Mouse (Mus musculus) stomach, embryonic 14.5 days (tissue): ENCODE data around the gene Snx20. TPM values are rescaled to one million over a fixed set of nuclear protein-coding genes. Genes with fewer than 3 reads are reported as not detected.

Experiments
- ATAC-seq: fragments of 200-750 bp; cut with Nextera tagmentation; 2 replicates; pipeline ENCODE4 v1.8.0; 2017; ENCODE audit warnings: low read depth, moderate TSS enrichment; ENCODE audit not compliant: insufficient number of reproducible peaks, insufficient read depth, low FRiP score
- H3K27ac ChIP-seq: fragments of 300-500 bp; sonication (generic); 2 replicates; pipeline ENCODE4 v1.5.1; 2014; ENCODE audit warnings: mild to moderate bottlenecking, low read length, moderate library complexity, mixed read lengths
- H3K27me3 ChIP-seq: fragments of 300-500 bp; sonication (generic); 2 replicates; pipeline ENCODE4 v1.6.1; 2014; ENCODE audit warnings: low read length, control low read depth, mixed read lengths; ENCODE audit not compliant: control insufficient read depth, insufficient read depth
- H3K36me3 ChIP-seq: fragments of 300-500 bp; sonication (generic); 2 replicates; pipeline ENCODE4 v1.6.1; 2014; ENCODE audit warnings: mild to moderate bottlenecking, control low read depth, low read length, moderate library complexity, mixed read lengths; ENCODE audit not compliant: control insufficient read depth, insufficient read depth
- H3K4me1 ChIP-seq: fragments of 300-500 bp; sonication (generic); 2 replicates; pipeline ENCODE4 v1.6.1; 2014; ENCODE audit warnings: low read length, control low read depth, mixed read lengths; ENCODE audit not compliant: control insufficient read depth, insufficient read depth
- H3K4me2 ChIP-seq: fragments of 300-500 bp; sonication (generic); replicated peaks from 2 replicates; pipeline ENCODE4 v1.6.1; 2014; ENCODE audit warnings: low read depth, low read length, control low read depth
- H3K4me3 ChIP-seq: fragments of 300-500 bp; sonication (generic); 2 replicates; pipeline ENCODE4 v1.5.1; 2014; ENCODE audit warnings: low read depth, low read length, control low read depth
- H3K9ac ChIP-seq: fragments of 300-500 bp; sonication (generic); replicated peaks from 2 replicates; pipeline ENCODE4 v1.6.1; 2014; ENCODE audit warnings: low read depth, mild to moderate bottlenecking, control low read depth, low read length, moderate library complexity, mixed read lengths
- H3K9me3 ChIP-seq: fragments of 300-500 bp; sonication (generic); 2 replicates; pipeline ENCODE4 v1.6.1; 2016; ENCODE audit warnings: low read depth, low read length, control low read depth; ENCODE audit not compliant: control insufficient read depth
- WGBS: fragments of 180-500 bp; shearing (Covaris S2); extraction: QIAGEN DNeasy Blood & Tissue Kit; methylation state at CpG from one replicate; pipeline ENCODE4 v1.1.7; 2014; 5-methylcytosine and 5-hydroxymethylcytosine counted together
- polyA plus RNA-seq: library from polyadenylated mRNA; unstranded; fragments of >200 nt; fragmentation: Nextera tagmentation; extraction: Ambion mirVana; gene quantifications from 2 replicates; pipeline ENCODE4 v1.2.1, GENCODE M21; 2014

The Snx20 gene
- polyA plus RNA-seq, 1 experiment from 2014 or later, result 1.2 TPM

DNA sequence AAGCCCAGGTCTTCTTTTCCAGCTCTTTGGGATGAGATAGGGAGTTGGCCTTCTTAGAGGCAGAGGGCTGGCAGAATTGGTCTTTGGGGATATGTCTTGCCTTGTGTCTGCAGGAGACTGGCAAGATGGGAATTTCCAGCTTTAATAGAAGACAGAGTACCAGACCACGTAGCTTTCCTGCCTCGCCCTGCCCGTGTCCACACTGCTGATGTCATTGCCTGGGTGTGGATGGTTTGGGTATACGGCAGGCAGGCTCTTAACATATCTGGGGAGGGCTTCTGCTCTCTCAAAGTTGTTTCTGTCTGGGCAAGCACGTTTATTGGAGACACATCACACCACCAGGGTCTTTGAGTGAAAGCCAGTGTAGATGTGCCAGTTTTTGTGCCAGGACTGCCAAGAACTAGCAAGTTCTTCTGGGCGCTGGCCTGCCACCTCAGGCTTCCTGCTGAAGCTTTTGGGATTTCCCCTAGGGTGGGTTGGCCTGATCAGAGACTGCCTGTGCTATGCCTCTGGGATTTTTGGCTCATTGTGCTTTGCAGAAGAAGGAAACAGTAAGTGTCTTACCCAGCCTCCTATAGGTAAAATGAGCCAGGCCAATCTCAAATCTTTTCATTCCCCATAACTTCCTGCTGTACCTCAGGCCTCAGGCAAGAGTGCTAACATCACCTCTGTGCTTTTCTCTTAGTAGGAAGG, 14.2 kb upstream of the Snx20 start:
- Histone ChIP-seq H3K9me3 (no peaks in the 10 kb centered on the region), H3K4me1 (peaks cover 3% of the 10 kb centered on the region), H3K9ac (no peak overlapping the region; the same call in 1 of the 2 replicates), H3K4me2 (no peak overlapping the region), H3K27ac (no peak overlapping the region), H3K27me3 (no peaks in the 10 kb centered on the region), H3K36me3 (no peaks in the 10 kb centered on the region), H3K4me3 (no peak overlapping the region)
- no peak for ATAC-seq
- WGBS, result 73% methylated on average over 6 of the region's 6 CpGs

- no peak for ATAC-seq
- no peaks in the 10 kb centered on the region for H3K27me3 ChIP-seq
- peaks cover 3% of the 10 kb centered on the region for H3K4me1 ChIP-seq
- no peak overlapping the region for H3K27ac ChIP-seq
- 0 out of 2 replicates have a peak overlapping the region, but pooled peaks have one; percentile 60 for H3K4me2 ChIP-seq
- no peaks in the 10 kb centered on the region for H3K9me3 ChIP-seq
- H3K36me3 ChIP-seq, result no peaks in the 10 kb centered on the region
- no peak overlapping the region for H3K9ac ChIP-seq
- H3K4me3 ChIP-seq, result no peak overlapping the region
Measured at GRCm38 (mm10) chr8:88648322-88648721, 12.4 kb upstream of the Snx20 start.

DNA sequence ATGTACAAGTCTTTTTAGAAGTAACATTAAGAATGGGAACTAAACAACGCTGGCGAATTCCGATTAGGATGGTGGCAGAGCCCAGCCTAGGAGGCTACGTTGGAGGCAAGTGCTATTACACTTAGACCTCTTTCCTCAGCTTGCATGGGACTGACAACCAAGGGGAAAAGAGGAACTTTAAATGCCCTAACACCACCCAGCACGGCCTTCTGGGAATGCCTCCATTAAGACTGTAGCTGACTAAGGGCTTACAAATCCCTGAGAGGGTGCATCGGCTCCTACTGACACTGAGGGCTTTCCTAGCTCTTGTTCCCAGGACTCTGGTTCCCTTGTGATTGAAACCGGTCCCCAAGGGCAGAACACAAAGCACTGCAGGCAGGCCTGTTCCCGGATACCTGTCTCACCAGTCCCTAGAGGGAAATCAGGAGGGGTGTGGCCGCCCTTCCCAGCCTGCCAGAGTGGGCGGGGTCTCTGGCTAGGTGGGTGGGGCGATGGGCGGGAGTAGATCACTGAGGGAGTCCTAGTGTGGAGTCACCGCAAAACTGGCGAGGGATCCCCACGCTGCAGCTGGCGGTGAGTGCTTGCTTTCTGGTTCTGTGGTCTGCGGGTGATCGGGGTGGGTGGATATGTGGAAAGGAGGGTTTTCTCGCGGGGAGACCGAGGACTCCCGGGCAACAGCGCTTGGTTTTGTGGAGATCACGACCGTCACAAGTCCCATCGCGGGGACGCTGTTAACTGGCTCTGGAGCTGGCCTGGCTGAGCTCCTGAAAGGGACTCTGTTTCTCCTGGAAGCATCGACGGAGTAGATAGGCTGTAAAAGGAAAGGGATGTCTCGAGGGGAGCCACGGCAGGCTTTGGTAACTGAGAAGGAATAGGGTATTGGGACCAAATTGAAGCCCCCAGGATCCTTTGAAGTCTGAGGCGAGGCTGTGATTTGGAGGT, 11.2 kb upstream of the Snx20 start, which contains the start of gene Nod2:
Gene Nod2 (plus strand): TSS at position 479 of the 942 bp plus-strand sequence.
- H3K9ac ChIP-seq, result peak within 1 kb of the TSS; percentile 14; the same call in 1 of the 2 replicates
- H3K4me3 ChIP-seq, result peak within 1 kb of the TSS; percentile 33
- H3K27ac ChIP-seq, result no peak within 1 kb of the TSS

DNA sequence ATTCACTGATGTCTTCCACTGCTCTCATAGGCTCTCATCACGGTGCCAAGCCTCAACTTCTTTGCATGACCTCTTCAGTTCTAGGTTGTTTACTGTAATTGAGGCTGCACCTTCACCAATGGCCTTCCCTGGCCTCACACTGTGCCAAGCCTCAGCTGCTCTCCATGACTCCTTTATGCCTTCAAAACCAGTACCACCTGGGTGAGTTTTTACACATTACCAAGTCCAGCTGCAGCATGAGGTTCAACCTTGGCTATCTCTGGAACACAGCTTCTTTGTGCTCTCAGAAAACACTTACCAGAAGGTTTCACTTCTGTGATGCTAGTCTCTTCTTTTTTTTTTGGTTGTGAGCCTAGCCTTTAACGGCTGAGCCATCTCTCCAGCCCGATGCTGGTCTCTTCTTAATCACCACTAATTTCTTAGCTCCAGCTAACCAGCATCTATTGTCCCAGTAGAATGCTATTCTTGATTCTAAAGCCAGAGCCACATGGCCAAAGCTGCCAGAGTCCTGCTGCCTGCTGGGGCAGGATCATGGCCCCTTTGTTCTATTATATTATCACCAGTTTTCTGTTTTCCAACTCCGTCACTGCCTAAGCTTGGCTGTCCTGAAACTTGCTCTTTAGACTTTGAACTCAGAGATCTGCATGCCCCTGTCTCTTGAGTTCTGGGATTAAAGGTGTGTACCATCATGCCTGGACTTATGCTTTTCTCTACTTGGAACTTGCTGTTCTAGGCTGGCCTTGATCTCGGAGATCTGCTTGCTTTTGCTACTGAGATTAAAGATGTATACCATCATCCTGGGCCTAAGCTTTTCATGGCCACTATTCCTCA, 7.0 kb upstream of the Snx20 start:
- H3K27me3 ChIP-seq, result no peaks in the 10 kb centered on the region
- H3K4me2 ChIP-seq, result no peak overlapping the region
- no peak overlapping the region for H3K9ac ChIP-seq
- 80% methylated on average over 5 of the region's 5 CpGs for WGBS
- H3K4me3 ChIP-seq, result no peak overlapping the region
- H3K9me3 ChIP-seq, result no peaks in the 10 kb centered on the region
- H3K4me1 ChIP-seq, result peaks cover 3% of the 10 kb centered on the region
- H3K36me3 ChIP-seq, result no peaks in the 10 kb centered on the region
- no peak for ATAC-seq
- H3K27ac ChIP-seq, result no peak overlapping the region

More for the DNA sequence above, 11.2 kb upstream of the Snx20 start, which contains the start of gene Nod2:
- WGBS, result 9% methylated on average over 33 of the region's 33 CpGs
- Histone ChIP-seq H3K27me3 (no peaks in the 10 kb centered on the region), H3K4me2 (peak within 1 kb of the TSS; percentile 60), H3K9me3 (no peaks in the 10 kb centered on the region), H3K36me3 (no peaks in the 10 kb centered on the region), H3K4me1 (peaks cover 3% of the 10 kb centered on the region)
- ATAC-seq, result peak; percentile 91

GRCm38 (mm10) chr8:88638908-88639307, 3.0 kb upstream of the Snx20 start:
- Histone ChIP-seq H3K4me3 (no peak overlapping the region), H3K9me3 (no peaks in the 10 kb centered on the region), H3K36me3 (no peaks in the 10 kb centered on the region), H3K4me2 (no peak overlapping the region), H3K4me1 (no peaks in the 10 kb centered on the region), H3K27ac (no peak overlapping the region), H3K27me3 (no peaks in the 10 kb centered on the region), H3K9ac (no peak overlapping the region)
- no peak for ATAC-seq
- whole genome bisulfite sequencing, result 99% methylated on average over 3 of the region's 3 CpGs

GRCm38 (mm10) chr8:88637092-88638000, 1.4 kb upstream of the Snx20 start:
- Histone ChIP-seq H3K4me2 (no peak overlapping the region), H3K27ac (no peak overlapping the region), H3K4me3 (no peak overlapping the region), H3K9me3 (no peaks in the 10 kb centered on the region), H3K36me3 (no peaks in the 10 kb centered on the region), H3K27me3 (no peaks in the 10 kb centered on the region), H3K4me1 (no peaks in the 10 kb centered on the region), H3K9ac (no peak overlapping the region)
- ATAC-seq, result no peak
- WGBS, result 76% methylated on average over 9 of the region's 9 CpGs

GRCm38 (mm10) chr8:88633343-88633765, 2.6 kb downstream of the Snx20 start:
- Histone ChIP-seq H3K4me3 (no peak overlapping the region), H3K27me3 (no peaks in the 10 kb centered on the region), H3K4me1 (no peaks in the 10 kb centered on the region), H3K9me3 (no peaks in the 10 kb centered on the region), H3K27ac (no peak overlapping the region), H3K9ac (no peak overlapping the region), H3K4me2 (no peak overlapping the region), H3K36me3 (no peaks in the 10 kb centered on the region)
- no peak for ATAC-seq
- 75% methylated on average over 7 of the region's 7 CpGs for WGBS
